Mouse (Mus musculus) bone marrow, adult 2 months (tissue): ENCODE data around the gene Unc80. TPM values are rescaled to one million over a fixed set of nuclear protein-coding genes. Genes with fewer than 3 reads are reported as not detected.

Experiments used
- H3K27ac ChIP-seq: fragments of 200-500 bp; 2 replicates; pipeline ENCODE4 v1.5.1; 2012; ENCODE audit warnings: low read depth, mild to moderate bottlenecking, control low read depth, inconsistent platforms, low read length; ENCODE audit not compliant: control insufficient read depth, poor library complexity, insufficient read depth
- H3K4me1 ChIP-seq: fragments of 200-500 bp; 2 replicates; pipeline ENCODE4 v1.6.1; 2011; ENCODE audit warnings: low read length; ENCODE audit not compliant: control insufficient read depth, insufficient read depth
- H3K4me3 ChIP-seq: fragments of 200-500 bp; replicated peaks from 2 replicates; pipeline ENCODE3; 2011; ENCODE audit warnings: mild to moderate bottlenecking, low read depth, low read length, control low read depth; ENCODE audit not compliant: control insufficient read depth
- CTCF ChIP-seq: fragments of 200-500 bp; IDR thresholded peaks from 2 replicates; pipeline ENCODE4 v1.5.1; 2011; ENCODE audit warnings: low read length, control low read depth; ENCODE audit not compliant: control insufficient read depth, insufficient read depth
- POLR2A ChIP-seq: fragments of 200-500 bp; IDR thresholded peaks from 2 replicates; pipeline ENCODE4 v1.6.1; 2011; ENCODE audit warnings: low read depth, mild to moderate bottlenecking, control low read depth, low read length, borderline replicate concordance; ENCODE audit not compliant: control insufficient read depth
- WGBS: fragments of 180-500 bp; shearing (Covaris S2); methylation state at CpG from one replicate; pipeline ENCODE4 v1.1.7; 2018; 5-methylcytosine and 5-hydroxymethylcytosine counted together
- polyA plus RNA-seq: library from polyadenylated mRNA; stranded (reverse); fragments of >200 nt; gene quantifications from 2 replicates; pipeline ENCODE4 v1.2.4, GENCODE M21; 2011; ENCODE audit warnings: low replicate concordance; ENCODE audit not compliant: missing spikeins, insufficient read depth, insufficient read length

The Unc80 gene
- polyA plus RNA-seq, 1 experiment: not detected

DNA sequence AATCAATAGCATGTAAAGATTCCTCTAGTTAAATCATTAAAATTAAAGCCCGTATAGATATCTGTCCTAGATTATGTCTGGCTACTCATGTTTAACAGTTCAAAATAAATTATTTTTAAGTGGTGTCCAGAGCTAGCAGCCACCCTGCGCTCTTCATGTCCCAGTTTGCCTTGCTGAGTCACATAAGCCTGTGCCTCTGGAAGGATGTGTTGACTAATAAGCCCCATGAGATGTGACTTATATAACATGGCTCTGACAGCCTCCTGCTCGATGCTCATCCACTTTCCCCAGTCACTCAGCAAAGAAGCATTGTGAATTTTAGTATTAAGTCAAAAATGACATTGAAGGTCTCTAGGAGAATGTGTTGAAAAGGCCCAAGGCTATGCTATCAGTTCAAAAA lies 10.4 kb upstream of the Unc80 start:
- H3K27ac ChIP-seq: no peak overlapping the region
- H3K4me3 ChIP-seq: no peak overlapping the region
- H3K4me1 ChIP-seq: no peaks in the 10 kb centered on the region
- WGBS: 72% methylated on average over 3 of the region's 3 CpGs
- TF ChIP-seq CTCF (no peak), POLR2A (no peak)

DNA sequence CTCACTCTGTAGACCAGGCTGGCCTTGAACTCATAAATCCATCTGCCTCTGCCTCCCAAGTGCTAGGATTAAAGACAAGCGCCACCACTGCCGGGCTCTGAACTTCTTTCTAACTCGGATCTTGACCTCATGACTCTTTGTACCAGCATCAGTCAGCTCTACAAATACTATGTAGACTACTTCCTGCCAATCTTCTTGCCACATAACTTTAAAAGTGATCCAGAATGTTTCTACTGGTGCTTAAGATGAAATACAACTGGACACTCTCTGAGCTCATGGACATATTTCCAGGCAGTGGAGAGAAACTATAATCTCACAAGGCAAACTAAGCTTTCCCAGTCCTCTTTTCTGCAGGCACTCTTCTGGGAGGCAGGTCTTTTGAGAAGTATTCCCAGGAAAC lies 8.8 kb upstream of the Unc80 start:
- WGBS: 69% methylated on average over 3 of the region's 3 CpGs
- TF ChIP-seq POLR2A: no peak
- TF ChIP-seq CTCF: no peak
- H3K27ac ChIP-seq: no peak overlapping the region
- H3K4me3 ChIP-seq: no peak overlapping the region
- no peaks in the 10 kb centered on the region for H3K4me1 ChIP-seq

DNA sequence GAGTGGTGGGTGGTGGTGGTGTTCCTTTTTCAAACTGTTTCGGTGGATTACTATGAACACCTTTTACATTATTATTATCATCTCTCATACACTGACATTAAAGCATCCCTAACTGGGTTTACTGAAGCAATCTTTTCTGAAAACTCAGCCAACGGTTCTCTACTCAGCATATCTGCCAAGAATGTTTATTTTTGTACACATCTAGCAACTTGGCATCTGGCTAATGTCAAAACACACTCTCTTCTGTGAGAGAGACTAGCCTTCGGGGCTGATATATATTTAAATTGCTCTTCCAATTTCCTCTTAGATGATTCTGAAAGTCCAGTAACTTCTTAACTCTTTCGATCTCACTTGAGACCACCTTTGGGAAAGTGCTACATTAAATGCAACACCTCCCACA lies 7.3 kb upstream of the Unc80 start:
- Histone ChIP-seq H3K4me1 (no peaks in the 10 kb centered on the region), H3K27ac (no peak overlapping the region), H3K4me3 (no peak overlapping the region)
- 80% methylated on average over 4 of the region's 4 CpGs for WGBS
- TF ChIP-seq CTCF (no peak), POLR2A (no peak)

DNA sequence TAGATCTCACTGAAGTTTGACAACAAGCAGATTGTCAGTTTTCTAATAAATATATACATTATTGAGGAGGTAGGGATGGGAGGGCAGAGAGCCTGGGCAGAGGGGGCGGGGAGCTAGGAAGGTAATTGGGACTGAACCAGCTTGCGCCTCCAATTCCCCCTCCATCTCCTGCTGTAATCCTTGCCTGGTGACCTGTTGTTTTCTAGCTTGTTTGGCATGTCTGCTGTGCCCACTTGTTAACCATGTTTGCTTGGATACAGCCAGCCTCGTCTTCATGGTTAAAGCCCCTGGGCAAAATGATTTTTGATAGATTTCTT lies 495 bp downstream of the Unc80 start:
- Histone ChIP-seq H3K27ac (no peak overlapping the region), H3K4me1 (no peaks in the 10 kb centered on the region), H3K4me3 (no peak overlapping the region)
- TF ChIP-seq CTCF (no peak), POLR2A (no peak)
- WGBS: 37% methylated on average over 3 of the region's 3 CpGs

DNA sequence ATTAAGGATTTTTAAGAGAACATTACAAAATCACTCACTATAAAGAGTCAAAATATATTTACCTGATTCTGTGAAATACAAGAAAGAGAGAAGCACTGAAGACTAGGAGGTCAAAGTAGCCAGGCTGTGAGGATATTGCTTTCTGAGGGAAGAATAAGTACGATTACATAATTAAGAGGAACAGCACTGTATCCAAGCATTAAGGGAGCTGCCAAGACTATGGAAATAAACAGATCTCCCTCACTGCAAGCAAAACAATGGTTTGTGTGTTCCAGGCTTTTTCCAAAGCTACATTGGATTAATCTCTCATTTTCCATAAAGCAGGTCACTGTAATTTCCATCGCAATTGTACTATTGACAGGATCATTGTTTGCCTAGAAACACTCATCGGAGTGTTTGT lies 14.6 kb downstream of the Unc80 start:
- WGBS: 78% methylated on average over 3 of the region's 3 CpGs
- H3K4me1 ChIP-seq: no peaks in the 10 kb centered on the region
- no peak overlapping the region for H3K27ac ChIP-seq
- H3K4me3 ChIP-seq: no peak overlapping the region
- TF ChIP-seq POLR2A: no peak
- no peak for TF ChIP-seq CTCF

DNA sequence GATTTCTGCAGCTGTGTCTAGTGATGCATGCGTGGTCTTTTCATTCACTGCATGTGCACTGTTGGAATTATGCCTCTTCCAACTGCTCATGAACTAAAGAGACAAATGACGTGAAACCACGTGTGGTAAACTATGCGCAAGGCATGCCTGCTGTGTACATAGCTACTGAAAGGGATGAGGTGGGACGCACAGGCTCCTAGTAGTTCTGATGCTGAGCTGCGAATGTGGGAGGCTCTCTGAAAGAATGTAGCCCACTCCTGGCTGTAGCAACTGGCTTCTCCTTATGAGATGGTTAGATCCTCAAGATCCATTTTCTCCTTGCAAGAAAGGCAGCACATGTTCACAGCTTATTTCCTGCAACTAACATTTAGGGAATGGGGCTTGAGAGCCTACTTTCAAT lies 24.9 kb downstream of the Unc80 start:
- no peak overlapping the region for H3K27ac ChIP-seq
- WGBS: 77% methylated on average over 6 of the region's 6 CpGs
- no peak overlapping the region for H3K4me3 ChIP-seq
- TF ChIP-seq POLR2A: no peak
- TF ChIP-seq CTCF: no peak
- no peaks in the 10 kb centered on the region for H3K4me1 ChIP-seq

DNA sequence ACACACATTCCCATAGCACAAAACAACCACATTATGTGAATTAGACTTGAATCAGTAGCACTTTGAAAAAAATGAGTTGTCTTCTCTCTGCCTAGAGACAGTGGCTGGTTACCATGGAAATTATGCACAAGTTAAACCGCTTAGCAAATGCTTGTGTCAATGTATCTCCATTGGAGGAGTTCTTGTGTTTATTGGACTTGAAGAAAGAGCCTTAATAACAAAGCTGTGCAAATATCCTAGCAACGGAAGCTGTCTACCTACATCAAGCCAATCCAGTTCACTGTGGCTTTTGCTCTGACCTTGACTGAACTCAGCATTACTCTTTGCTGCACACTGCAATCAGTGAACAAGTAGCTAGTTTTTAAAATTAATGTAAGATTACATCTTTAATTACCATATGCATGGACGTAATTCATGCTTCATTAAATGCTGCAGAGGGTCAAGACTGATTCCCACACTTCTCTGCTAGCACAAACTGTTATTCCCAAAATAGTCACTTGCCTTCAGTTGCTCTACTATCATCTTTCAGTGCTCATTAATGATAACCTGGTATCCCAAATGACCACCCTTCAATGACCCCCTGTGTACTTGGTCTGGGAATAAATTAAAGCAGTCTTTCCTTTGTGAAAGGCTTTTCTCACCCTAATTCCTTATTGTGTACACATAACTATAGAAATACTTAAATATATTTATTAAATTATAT lies 27.3 kb downstream of the Unc80 start:
- no peaks in the 10 kb centered on the region for H3K4me1 ChIP-seq
- TF ChIP-seq CTCF (no peak), POLR2A (no peak)
- H3K27ac ChIP-seq: no peak overlapping the region
- 64% methylated on average over 3 of the region's 3 CpGs for WGBS
- no peak overlapping the region for H3K4me3 ChIP-seq

DNA sequence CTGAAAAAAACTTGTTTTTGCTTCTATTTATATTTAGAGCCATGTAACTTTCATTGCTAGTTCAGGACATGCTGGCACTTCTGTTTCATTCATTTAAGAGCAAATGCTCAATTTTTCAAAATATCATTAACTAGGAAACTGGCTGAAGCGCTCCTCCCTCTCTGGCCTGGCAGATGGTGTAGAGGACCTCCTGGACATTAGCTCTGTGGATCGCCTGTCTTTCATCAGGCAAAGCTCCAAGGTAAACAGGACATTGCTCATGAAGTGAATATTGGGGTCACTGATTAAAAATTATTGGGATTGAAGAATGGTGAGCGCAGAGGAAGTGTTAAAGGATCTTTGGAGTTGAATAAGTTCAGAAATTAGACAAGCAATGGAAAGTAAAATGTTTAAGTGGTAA lies 82.6 kb downstream of the Unc80 start:
- 72% methylated on average over 3 of the region's 3 CpGs for WGBS
- Histone ChIP-seq H3K4me1 (no peaks in the 10 kb centered on the region), H3K4me3 (no peak overlapping the region), H3K27ac (no peak overlapping the region)
- no peak for TF ChIP-seq POLR2A
- no peak for TF ChIP-seq CTCF

DNA sequence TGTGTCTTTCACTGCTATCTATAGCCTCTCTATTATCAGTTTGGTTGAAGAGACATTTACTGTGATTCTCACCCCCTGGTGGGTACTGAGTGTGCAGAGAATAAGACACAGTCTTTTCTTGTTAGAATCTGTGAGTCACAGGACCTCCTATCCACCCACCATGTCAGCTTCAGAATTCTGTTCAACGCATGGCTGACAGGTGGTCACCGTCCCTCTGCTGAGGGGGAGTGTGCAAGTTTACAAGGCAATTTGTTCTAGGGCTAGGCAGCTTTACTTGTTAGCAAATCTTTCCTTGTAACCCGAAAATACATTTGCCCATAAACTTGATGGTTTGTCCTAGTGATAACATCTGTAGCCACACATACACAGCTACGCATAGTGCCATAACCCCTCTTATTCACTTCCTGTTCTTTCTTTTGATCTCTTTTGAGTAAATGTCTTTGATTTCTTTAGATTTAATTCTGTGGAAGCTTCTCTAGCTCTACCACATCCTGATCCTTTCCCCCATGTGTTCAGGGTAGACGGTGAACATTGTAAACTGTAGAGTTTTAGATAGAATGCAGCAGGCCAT lies 84.3 kb downstream of the Unc80 start:
- 65% methylated on average over 5 of the region's 5 CpGs for WGBS
- Histone ChIP-seq H3K27ac (no peak overlapping the region), H3K4me1 (no peaks in the 10 kb centered on the region), H3K4me3 (no peak overlapping the region)
- no peak for TF ChIP-seq CTCF
